Mouse (Mus musculus) gastrocnemius, adult 18-20 months (tissue): ENCODE results near the gene Gm49342. TPM values are rescaled to one million over a fixed set of nuclear protein-coding genes. Genes with fewer than 3 reads are reported as not detected.
"Not testable (repeated sequence)": the region's sequence is repeated elsewhere in the genome, so short reads cannot be mapped to it uniquely, and the experiment has no call there.

Experiments
- DNase-seq: peaks from one replicate; pipeline ENCODE4 v3.0.0; 2021; ENCODE audit warnings: low spot score
- total RNA-seq, 2 experiments: library from RNA; stranded (reverse); gene quantifications; 2 replicates each; pipeline ENCODE4 v1.2.3; 2021

The Gm49342 gene
- total RNA-seq, 2 experiments from 2014 or later = 2.2 to 6.2 TPM

GRCm38 (mm10) chr14:50978451-50978850 lies 34.1 kb downstream of the Gm49342 start:
- DNase-seq = not testable (repeated sequence)

DNA sequence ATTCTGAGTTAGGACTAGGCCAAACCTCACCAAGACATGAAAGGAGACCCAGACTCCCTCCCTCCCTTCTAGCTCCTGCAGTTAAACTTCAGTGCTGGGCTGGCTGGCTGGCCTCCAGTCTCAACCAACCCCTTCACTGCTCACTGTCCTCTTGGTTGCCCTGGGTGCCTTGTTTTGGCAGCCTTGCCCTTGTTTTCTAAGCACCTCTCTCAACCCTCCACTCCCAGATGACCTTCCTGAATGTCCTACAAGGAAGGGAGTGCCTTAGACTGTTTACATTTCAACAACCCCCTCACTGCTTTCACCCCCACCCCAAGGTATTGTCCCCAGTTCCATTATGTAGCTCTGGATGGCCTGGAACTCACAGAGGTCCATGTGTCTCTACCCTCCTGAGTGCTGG lies 35.3 kb downstream of the Gm49342 start:
- no peak for DNase-seq

- DNase-seq = no peak
Measured at GRCm38 (mm10) chr14:50981207-50981606, 36.9 kb downstream of the Gm49342 start.

GRCm38 (mm10) chr14:50981837-50982236 lies 37.5 kb downstream of the Gm49342 start:
- no peak for DNase-seq

GRCm38 (mm10) chr14:50987668-50988067 lies 43.4 kb downstream of the Gm49342 start:
- peak; percentile 47 for DNase-seq

DNA sequence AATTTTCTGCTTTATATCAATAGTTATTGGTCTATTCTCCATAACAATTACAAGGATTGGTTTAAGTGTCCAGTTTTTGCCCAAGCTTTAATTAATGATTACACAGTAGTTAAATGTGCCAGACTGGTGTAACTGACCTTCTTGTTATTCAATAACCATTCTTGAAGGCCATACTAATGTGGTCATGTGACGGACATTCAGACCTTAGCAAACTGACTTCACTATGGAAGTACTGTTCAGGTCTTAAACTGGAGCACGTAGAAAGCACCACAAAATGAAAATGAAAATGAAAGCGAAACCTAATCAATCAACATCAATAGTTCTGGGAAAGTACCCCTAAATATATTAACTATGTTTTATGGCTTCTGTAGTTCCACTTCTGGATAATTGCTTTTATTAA lies 46.7 kb downstream of the Gm49342 start:
- no peak for DNase-seq

DNA sequence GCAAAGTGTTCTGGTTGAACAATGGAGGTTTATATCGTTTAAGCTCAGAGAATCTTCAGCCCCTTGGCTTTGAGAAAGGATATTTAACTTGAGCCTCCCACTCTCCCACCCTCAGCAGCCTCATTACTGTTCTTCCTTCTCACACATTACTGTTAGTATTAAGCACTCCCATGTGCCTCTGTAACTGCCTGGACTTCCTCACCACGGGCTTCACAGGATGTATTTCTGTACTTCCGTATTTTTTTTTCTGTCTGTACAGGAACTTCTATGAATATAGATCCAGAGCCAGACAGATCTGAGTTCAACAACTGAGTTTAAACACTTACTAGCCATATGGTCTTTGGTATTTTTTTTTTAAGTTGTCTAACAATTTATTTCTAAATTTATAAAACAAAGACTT lies 52.8 kb downstream of the Gm49342 start:
- no peak for DNase-seq

- DNase-seq = no peak
Measured at GRCm38 (mm10) chr14:50997999-50998666, 53.8 kb downstream of the Gm49342 start.

GRCm38 (mm10) chr14:51007152-51007801 lies 63.0 kb downstream of the Gm49342 start, which contains the start of gene Rnase10:
Rnase10 (plus strand) TSS chr14:51007751.
- no peak for DNase-seq

GRCm38 (mm10) chr14:51007914-51008713 lies 63.8 kb downstream of the Gm49342 start:
- peak; percentile 58 for DNase-seq

DNA sequence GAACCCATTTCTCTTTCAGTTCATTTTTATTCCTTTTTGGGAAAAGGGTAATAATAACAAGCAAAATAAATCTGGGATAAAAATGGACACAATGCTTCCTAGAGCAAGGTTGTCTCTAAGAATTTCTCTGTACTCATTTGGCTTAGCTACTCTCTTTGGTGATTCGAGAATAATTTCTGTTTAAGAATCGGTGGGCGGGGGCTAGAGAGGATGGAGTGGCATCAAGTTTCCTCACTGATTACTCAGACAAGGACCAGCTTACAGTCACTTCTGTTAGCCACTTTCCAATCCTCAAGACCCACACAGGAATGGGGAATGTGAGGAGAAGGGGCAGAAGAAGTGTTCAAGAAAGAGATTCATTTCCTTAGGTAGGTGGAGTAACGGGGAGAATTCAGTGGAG lies 64.5 kb downstream of the Gm49342 start:
- DNase-seq = no peak

DNA sequence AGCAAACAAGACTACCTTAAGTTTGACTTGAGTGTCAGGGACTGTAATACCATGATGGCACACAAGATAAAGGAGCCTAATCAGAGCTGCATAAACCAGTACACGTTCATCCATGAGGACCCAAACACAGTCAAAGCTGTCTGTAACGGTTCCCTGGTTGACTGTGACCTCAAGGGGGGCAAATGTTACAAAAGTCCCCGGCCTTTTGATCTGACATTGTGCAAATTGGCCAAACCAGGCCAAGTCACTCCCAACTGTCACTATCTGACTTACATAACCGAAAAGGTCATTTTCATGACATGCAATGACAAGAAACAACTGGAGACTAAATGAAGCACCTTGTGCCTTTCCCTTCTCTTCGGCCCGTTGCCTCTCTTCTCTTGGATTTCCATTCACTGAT lies 65.3 kb downstream of the Gm49342 start:
- DNase-seq = no peak

Other genes with a start within 250 kb of the Gm49342 start
- not detected for gene Olfr748, start 237.1 kb upstream of the Gm49342 start, total RNA-seq
- gene Olfr749, start 199.4 kb upstream of the Gm49342 start, total RNA-seq = not detected
- 1 to 10 TPM; 5.1 to 6.5 TPM for gene Ttc5, start 159.0 kb upstream of the Gm49342 start, total RNA-seq
- under 1 TPM in 1 of 2 experiments, not detected in 1; 0.40 TPM for gene Ccnb1ip1, start 136.8 kb upstream of the Gm49342 start, total RNA-seq
- gene Parp2, start 136.7 kb upstream of the Gm49342 start, total RNA-seq = 1 to 10 TPM; 8.6 to 9.5 TPM
- 1 to 10 TPM; 6.5 to 9.0 TPM for gene Tep1, start 74.0 kb upstream of the Gm49342 start, total RNA-seq
- gene Klhl33, start 47.0 kb upstream of the Gm49342 start, total RNA-seq = 100 to 1,000 TPM in 1 of 2 experiments, 10 to 100 TPM in 1; 56.5 to 114 TPM
- 10 to 100 TPM; 45.9 to 47.5 TPM for gene Osgep, start 19.6 kb upstream of the Gm49342 start, total RNA-seq
- 10 to 100 TPM; 29.1 to 29.2 TPM for gene Apex1, start 19.5 kb upstream of the Gm49342 start, total RNA-seq
- 10 to 100 TPM; 16.1 to 16.7 TPM for gene Pip4p1, start 13.7 kb upstream of the Gm49342 start, total RNA-seq
- 1 to 10 TPM; 3.3 to 4.5 TPM for gene Pnp, start 13.4 kb upstream of the Gm49342 start, total RNA-seq
- under 1 TPM in 1 of 2 experiments, not detected in 1; 0.24 TPM for gene Pnp2, start 11.5 kb downstream of the Gm49342 start, total RNA-seq
- not detected for gene Rnase10, start 63.2 kb downstream of the Gm49342 start, total RNA-seq
- gene Rnase9, start 97.4 kb downstream of the Gm49342 start, total RNA-seq = not detected
- not detected for gene Rnase11, start 105.6 kb downstream of the Gm49342 start, total RNA-seq
- not detected for gene Rnase12, start 113.1 kb downstream of the Gm49342 start, total RNA-seq
- not detected for gene Olfr750, start 129.9 kb downstream of the Gm49342 start, total RNA-seq
- gene Rnase4, start 146.6 kb downstream of the Gm49342 start, total RNA-seq = 10 to 100 TPM; 25.0 to 30.1 TPM
- 1 to 10 TPM; 3.0 to 4.1 TPM for gene Ang, start 146.6 kb downstream of the Gm49342 start, total RNA-seq
- gene Eddm3b, start 169.9 kb downstream of the Gm49342 start, total RNA-seq = not detected
- gene Rnase6, start 179.4 kb downstream of the Gm49342 start, total RNA-seq = under 1 TPM in 1 of 2 experiments, not detected in 1; 0.21 TPM
- gene Rnase1, start 202.3 kb downstream of the Gm49342 start, total RNA-seq = under 1 TPM in 1 of 2 experiments, not detected in 1; 0.39 TPM
- not detected for gene Rnase2b, start 217.7 kb downstream of the Gm49342 start, total RNA-seq